Mouse (Mus musculus) testis, adult 2 months (tissue): Measurements from ENCODE around the gene Adgrl2.

Source experiments
- CTCF ChIP-seq: fragments of 200-500 bp; IDR thresholded peaks from 2 replicates; pipeline ENCODE4 v1.5.1; 2012; ENCODE audit warnings: low read depth, mild to moderate bottlenecking, inconsistent platforms, low read length, moderate library complexity; ENCODE audit not compliant: control insufficient read depth, insufficient read depth, insufficient replicate concordance
- POLR2A ChIP-seq: fragments of 200-500 bp; IDR thresholded peaks from 2 replicates; pipeline ENCODE4 v1.6.1; 2012; ENCODE audit warnings: low read depth, mild to moderate bottlenecking, inconsistent platforms, low read length, moderate library complexity; ENCODE audit not compliant: control insufficient read depth

DNA sequence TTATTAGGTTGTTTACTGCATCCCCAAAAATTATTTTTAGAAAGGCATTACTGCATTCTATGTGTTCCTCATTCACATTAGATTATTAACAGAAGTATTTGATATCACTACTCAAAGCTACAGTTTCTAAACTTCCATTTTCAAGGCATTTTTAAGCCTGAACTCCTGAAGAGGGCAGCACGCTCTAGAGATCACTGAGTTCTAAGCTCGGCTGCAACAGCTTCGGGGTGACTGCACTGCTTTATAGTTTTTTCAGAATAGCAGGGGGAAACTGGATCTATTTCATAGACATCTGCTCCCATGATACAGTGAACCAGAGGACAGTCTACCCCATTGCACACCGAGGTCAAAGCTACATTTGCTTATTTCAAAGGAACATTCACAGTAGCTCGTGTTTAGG is 29.6 kb upstream of the Adgrl2 start:
- TF ChIP-seq CTCF (no peak), POLR2A (no peak)
